Mouse (Mus musculus): Measurements from ENCODE around the gene Dido1. TPM values are rescaled to one million over a fixed set of nuclear protein-coding genes. Genes with fewer than 3 reads are reported as not detected.

The Dido1 gene
- 14.0 and 19.0 TPM in 2 replicates for polyA plus RNA-seq (2015; fragmentation: Nextera tagmentation; extraction: Ambion mirVana)

- ATAC-seq (replicated peaks; ENCODE audit: insufficient number of reproducible peaks, insufficient read depth, low FRiP score, low read depth), result peak; percentile 91
- H3K4me1 ChIP-seq (replicated peaks), result peaks cover 31% of the 10 kb centered on the region
- under 1% methylated on average over 43 of the region's 43 CpGs for WGBS
Measured at GRCm38 (mm10) chr2:180709923-180710272, at the start of gene Dido1, which contains the start of gene Gid8. Gene Dido1 (minus strand): TSS chr2:180709999. Gene Gid8 (plus strand): TSS chr2:180710117.

DNA sequence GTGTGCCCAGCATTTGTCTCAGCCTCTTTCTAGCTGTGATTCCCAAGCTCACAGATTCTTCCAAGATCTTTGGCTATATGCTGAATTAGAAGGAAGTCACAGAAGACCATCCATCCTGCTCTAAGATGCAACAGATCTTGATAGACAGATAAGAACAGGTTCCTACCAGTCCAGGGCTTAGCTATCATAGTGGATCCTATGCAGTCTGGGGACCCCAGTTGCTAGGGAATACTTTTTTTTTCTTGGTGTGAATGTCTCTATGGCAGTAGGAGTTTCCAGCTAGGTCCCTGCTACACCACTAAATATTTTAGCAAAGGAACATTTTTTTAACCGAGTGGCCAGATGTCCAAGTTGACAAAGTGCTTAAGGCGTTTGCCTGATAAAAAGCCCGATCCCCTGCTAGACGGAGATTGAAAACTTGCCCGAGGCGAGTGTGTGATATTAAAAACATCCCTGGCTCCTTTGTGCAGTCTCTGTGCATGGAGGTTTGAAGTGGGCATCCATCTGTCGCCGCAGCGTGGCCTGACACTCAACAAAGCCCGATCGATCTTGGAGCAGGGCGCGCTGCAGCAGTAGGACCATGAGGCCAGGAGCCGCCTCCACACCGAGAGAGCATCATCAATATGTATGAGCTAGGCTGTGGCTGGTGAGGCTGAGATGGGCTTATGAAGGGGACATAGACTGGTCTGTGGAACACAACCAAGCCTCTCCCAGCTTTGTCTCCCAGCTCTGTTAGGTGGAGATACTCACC is 48.9 kb upstream of the Dido1 start:
- peaks cover 44% of the 10 kb centered on the region for H3K27me3 ChIP-seq
- 44% methylated on average over 15 of the region's 15 CpGs for WGBS

More at GRCm38 (mm10) chr2:180709923-180710272, at the start of gene Dido1, which contains the start of gene Gid8:
- peaks cover 20% of the 10 kb centered on the region for H3K36me3 ChIP-seq
- no peaks in the 10 kb centered on the region for H3K9me3 ChIP-seq (replicated peaks)
- no peaks in the 10 kb centered on the region for H3K27me3 ChIP-seq
- peak within 1 kb of the TSS; percentile 69 for H3K4me2 ChIP-seq
- H3K4me3 ChIP-seq, result peak within 1 kb of the TSS; percentile 100
- H3K27ac ChIP-seq, result peak within 1 kb of the TSS; percentile 91
- H3K9ac ChIP-seq, result peak within 1 kb of the TSS; percentile 100

DNA sequence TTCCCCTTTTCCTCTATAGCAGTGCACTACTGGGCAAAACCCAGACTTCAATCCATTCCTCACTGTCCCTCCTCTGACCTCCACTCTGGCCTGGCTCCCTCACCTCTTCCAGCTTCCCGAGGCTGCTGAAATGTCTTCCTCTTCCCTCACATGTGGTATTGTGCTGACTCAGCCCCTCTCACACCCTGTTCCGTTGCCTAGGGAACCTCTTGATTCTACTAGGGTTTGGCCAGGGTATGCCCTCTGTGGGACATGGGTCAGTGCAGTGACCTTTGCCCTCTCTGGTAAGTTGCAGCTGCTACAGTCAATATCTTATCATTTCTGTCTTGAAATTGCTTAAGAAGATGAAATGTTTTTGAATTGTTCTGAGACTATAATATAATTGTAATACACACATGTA is 47.0 kb upstream of the Dido1 start:
- no peak overlapping the region for H3K9ac ChIP-seq
- no peak overlapping the region for H3K4me3 ChIP-seq
- H3K27ac ChIP-seq, result no peak overlapping the region
- H3K36me3 ChIP-seq, result no peaks in the 10 kb centered on the region
- H3K4me1 ChIP-seq (replicated peaks), result no peaks in the 10 kb centered on the region
- peaks cover 38% of the 10 kb centered on the region for H3K27me3 ChIP-seq
- ATAC-seq (replicated peaks; ENCODE audit: insufficient number of reproducible peaks, insufficient read depth, low FRiP score, low read depth), result no peak
- H3K4me2 ChIP-seq, result no peak overlapping the region
- H3K9me3 ChIP-seq (replicated peaks), result no peaks in the 10 kb centered on the region
- whole genome bisulfite sequencing, result 35% methylated on average over 2 of the region's 2 CpGs

More for the DNA sequence above, 48.9 kb upstream of the Dido1 start:
- no peak for ATAC-seq (replicated peaks; ENCODE audit: insufficient number of reproducible peaks, insufficient read depth, low FRiP score, low read depth)
- Histone ChIP-seq H3K9me3 (replicated peaks) (no peaks in the 10 kb centered on the region), H3K36me3 (no peaks in the 10 kb centered on the region), H3K4me3 (no peak overlapping the region), H3K4me1 (replicated peaks) (no peaks in the 10 kb centered on the region), H3K4me2 (no peak overlapping the region), H3K9ac (no peak overlapping the region), H3K27ac (no peak overlapping the region)

DNA sequence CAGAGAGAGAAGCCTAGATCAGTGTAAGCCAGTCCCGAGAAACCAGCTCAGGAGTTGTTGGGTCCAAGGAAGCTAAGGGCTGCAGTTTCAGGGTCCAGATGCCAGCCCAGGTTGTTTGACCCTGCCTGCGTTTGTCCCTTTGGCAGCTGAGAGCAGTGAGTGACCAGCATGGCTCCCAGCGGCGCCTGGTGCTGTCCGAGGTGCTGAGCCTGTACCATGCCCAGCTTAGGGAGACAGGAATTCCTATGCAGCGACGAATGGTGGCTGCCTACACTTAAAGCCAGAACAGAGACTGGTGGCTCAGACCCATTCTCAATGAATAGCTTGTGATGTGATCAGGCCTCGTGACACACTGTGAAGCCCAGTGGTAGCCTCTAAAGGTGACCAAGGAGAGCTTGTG is 46.1 kb upstream of the Dido1 start:
- 2% methylated on average over 8 of the region's 8 CpGs for WGBS
- no peak overlapping the region for H3K4me2 ChIP-seq
- H3K27ac ChIP-seq, result no peak overlapping the region
- no peaks in the 10 kb centered on the region for H3K4me1 ChIP-seq (replicated peaks)
- H3K36me3 ChIP-seq, result no peaks in the 10 kb centered on the region
- no peaks in the 10 kb centered on the region for H3K9me3 ChIP-seq (replicated peaks)
- no peak overlapping the region for H3K4me3 ChIP-seq
- peak; percentile 47; the same call in 1 of the 2 replicates for ATAC-seq (replicated peaks; ENCODE audit: insufficient number of reproducible peaks, insufficient read depth, low FRiP score, low read depth)
- no peak overlapping the region for H3K9ac ChIP-seq
- peaks cover 30% of the 10 kb centered on the region for H3K27me3 ChIP-seq

DNA sequence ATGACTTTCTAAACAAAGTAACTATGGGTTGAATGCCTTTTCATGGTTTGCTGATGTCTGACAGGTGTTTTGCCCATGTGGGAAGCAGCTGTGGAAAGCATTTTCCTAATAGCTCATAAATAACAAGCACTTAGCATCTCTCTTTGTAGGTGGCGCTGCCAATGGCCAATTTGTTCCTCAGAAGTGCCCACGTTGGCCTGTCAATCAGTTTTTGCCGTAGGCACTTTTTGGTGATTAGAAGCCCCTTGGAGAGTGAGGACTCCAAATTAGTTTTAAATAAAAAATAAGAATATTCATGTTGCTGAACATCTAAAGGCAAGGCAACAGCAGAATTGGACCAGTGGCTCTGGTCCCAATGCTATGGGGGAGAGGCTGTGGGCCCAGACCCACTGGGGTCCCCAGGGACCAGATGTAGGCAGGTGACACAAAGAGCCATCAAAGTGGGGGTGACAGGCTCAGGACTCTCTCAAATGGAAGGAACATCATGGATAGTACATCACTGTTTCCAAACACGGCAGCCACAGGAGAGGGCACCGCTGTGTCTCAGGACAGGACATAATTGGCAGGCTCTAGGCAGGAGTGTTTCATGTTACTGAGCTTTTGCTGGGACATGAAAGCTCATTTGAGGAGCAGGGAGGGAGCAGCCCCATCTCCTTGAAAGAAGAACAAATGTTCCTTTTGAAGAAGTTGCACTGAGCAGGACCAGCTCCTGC is 45.3 kb upstream of the Dido1 start:
- Histone ChIP-seq H3K36me3 (no peaks in the 10 kb centered on the region), H3K9me3 (replicated peaks) (no peaks in the 10 kb centered on the region), H3K4me2 (no peak overlapping the region), H3K27ac (no peak overlapping the region), H3K27me3 (peaks cover 25% of the 10 kb centered on the region), H3K4me3 (no peak overlapping the region), H3K9ac (no peak overlapping the region), H3K4me1 (replicated peaks) (no peaks in the 10 kb centered on the region)
- WGBS, result 67% methylated on average over 5 of the region's 5 CpGs
- ATAC-seq (replicated peaks; ENCODE audit: insufficient number of reproducible peaks, insufficient read depth, low FRiP score, low read depth), result no peak

- no peak overlapping the region for H3K9ac ChIP-seq
- H3K4me3 ChIP-seq, result no peak overlapping the region
- H3K27me3 ChIP-seq, result peaks cover 17% of the 10 kb centered on the region
- no peak for ATAC-seq (replicated peaks; ENCODE audit: insufficient number of reproducible peaks, insufficient read depth, low FRiP score, low read depth)
- 47% methylated on average over 5 of the region's 5 CpGs for WGBS
- no peak overlapping the region for H3K27ac ChIP-seq
- H3K4me1 ChIP-seq (replicated peaks), result no peaks in the 10 kb centered on the region
- no peaks in the 10 kb centered on the region for H3K9me3 ChIP-seq (replicated peaks)
- no peaks in the 10 kb centered on the region for H3K36me3 ChIP-seq
- H3K4me2 ChIP-seq, result no peak overlapping the region
Measured at GRCm38 (mm10) chr2:180748904-180749303, 39.1 kb upstream of the Dido1 start.

GRCm38 (mm10) chr2:180746569-180747192 is 36.9 kb upstream of the Dido1 start:
- Histone ChIP-seq H3K4me2 (no peak overlapping the region), H3K4me1 (replicated peaks) (no peaks in the 10 kb centered on the region), H3K4me3 (no peak overlapping the region), H3K36me3 (no peaks in the 10 kb centered on the region), H3K27ac (no peak overlapping the region), H3K27me3 (peaks cover 13% of the 10 kb centered on the region), H3K9me3 (replicated peaks) (no peaks in the 10 kb centered on the region), H3K9ac (no peak overlapping the region)
- no peak for ATAC-seq (replicated peaks; ENCODE audit: insufficient number of reproducible peaks, insufficient read depth, low FRiP score, low read depth)
- 42% methylated on average over 5 of the region's 5 CpGs for WGBS

GRCm38 (mm10) chr2:180745248-180745927 is 35.6 kb upstream of the Dido1 start:
- no peaks in the 10 kb centered on the region for H3K4me1 ChIP-seq (replicated peaks)
- H3K27ac ChIP-seq, result no peak overlapping the region
- WGBS, result 34% methylated on average over 17 of the region's 17 CpGs
- peak; percentile 27 for ATAC-seq (replicated peaks; ENCODE audit: insufficient number of reproducible peaks, insufficient read depth, low FRiP score, low read depth)
- H3K4me3 ChIP-seq, result no peak overlapping the region
- H3K9ac ChIP-seq, result no peak overlapping the region
- H3K4me2 ChIP-seq, result no peak overlapping the region
- no peaks in the 10 kb centered on the region for H3K36me3 ChIP-seq
- H3K27me3 ChIP-seq, result peaks cover 14% of the 10 kb centered on the region
- H3K9me3 ChIP-seq (replicated peaks), result no peaks in the 10 kb centered on the region

GRCm38 (mm10) chr2:180743321-180743720 is 33.5 kb upstream of the Dido1 start:
- Histone ChIP-seq H3K4me3 (no peak overlapping the region), H3K27me3 (peaks cover 13% of the 10 kb centered on the region; the same call in 1 of the 2 replicates), H3K9me3 (replicated peaks) (no peaks in the 10 kb centered on the region), H3K27ac (no peak overlapping the region), H3K4me1 (replicated peaks) (no peaks in the 10 kb centered on the region; the same call in 1 of the 2 replicates), H3K4me2 (no peak overlapping the region), H3K36me3 (no peaks in the 10 kb centered on the region), H3K9ac (no peak overlapping the region)
- 83% methylated on average over 2 of the region's 2 CpGs for WGBS
- no peak for ATAC-seq (replicated peaks; ENCODE audit: insufficient number of reproducible peaks, insufficient read depth, low FRiP score, low read depth)

DNA sequence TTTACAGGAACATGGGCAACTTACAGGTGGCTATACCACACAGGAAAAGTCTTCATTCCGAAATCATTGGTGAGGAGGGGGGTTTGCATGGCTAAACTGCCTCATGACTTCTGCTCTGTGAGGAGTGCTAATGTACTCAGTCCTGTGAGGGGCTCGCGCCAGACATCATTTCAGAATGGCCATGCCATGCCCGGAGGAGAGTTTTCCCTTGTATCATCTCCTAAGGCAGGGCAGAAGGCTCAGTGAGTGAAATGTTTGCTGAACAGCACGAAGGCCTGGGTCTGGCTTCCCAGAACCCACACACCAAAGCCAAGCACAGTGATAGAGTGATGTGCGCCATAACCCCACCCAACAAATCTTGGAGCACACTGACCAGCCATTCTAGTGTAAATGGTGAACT is 33.0 kb upstream of the Dido1 start:
- Histone ChIP-seq H3K9me3 (replicated peaks) (no peaks in the 10 kb centered on the region), H3K4me2 (no peak overlapping the region), H3K9ac (no peak overlapping the region), H3K27ac (no peak overlapping the region), H3K4me3 (no peak overlapping the region), H3K36me3 (no peaks in the 10 kb centered on the region), H3K27me3 (peaks cover 13% of the 10 kb centered on the region; the same call in 1 of the 2 replicates), H3K4me1 (replicated peaks) (no peaks in the 10 kb centered on the region; the same call in 1 of the 2 replicates)
- ATAC-seq (replicated peaks; ENCODE audit: insufficient number of reproducible peaks, insufficient read depth, low FRiP score, low read depth), result no peak
- WGBS, result 77% methylated on average over 6 of the region's 6 CpGs

GRCm38 (mm10) chr2:180741421-180741820 is 31.6 kb upstream of the Dido1 start:
- 57% methylated on average over 7 of the region's 7 CpGs for WGBS
- no peaks in the 10 kb centered on the region for H3K9me3 ChIP-seq (replicated peaks)
- ATAC-seq (replicated peaks; ENCODE audit: insufficient number of reproducible peaks, insufficient read depth, low FRiP score, low read depth), result no peak

More at GRCm38 (mm10) chr2:180741421-180741820, 31.6 kb upstream of the Dido1 start:
- peaks cover 8% of the 10 kb centered on the region; the same call in 1 of the 2 replicates for H3K27me3 ChIP-seq
- H3K27ac ChIP-seq, result no peak overlapping the region
- no peak overlapping the region for H3K4me3 ChIP-seq
- no peak overlapping the region for H3K4me2 ChIP-seq
- no peak overlapping the region for H3K9ac ChIP-seq
- no peaks in the 10 kb centered on the region; the same call in 1 of the 2 replicates for H3K4me1 ChIP-seq (replicated peaks)
- no peaks in the 10 kb centered on the region for H3K36me3 ChIP-seq

Data from heart, embryonic 15.5 days (tissue).